Mouse (Mus musculus) kidney, postnatal 36 days (tissue): ENCODE data around the gene Rab27a.

Experiments used
- DNase-seq, 2 experiments: peaks; one replicate each; pipeline ENCODE4 v3.0.0; 2021 to 2022; ENCODE audit warnings: mixed read lengths in 2 of 2

Gene Rab27a

DNA sequence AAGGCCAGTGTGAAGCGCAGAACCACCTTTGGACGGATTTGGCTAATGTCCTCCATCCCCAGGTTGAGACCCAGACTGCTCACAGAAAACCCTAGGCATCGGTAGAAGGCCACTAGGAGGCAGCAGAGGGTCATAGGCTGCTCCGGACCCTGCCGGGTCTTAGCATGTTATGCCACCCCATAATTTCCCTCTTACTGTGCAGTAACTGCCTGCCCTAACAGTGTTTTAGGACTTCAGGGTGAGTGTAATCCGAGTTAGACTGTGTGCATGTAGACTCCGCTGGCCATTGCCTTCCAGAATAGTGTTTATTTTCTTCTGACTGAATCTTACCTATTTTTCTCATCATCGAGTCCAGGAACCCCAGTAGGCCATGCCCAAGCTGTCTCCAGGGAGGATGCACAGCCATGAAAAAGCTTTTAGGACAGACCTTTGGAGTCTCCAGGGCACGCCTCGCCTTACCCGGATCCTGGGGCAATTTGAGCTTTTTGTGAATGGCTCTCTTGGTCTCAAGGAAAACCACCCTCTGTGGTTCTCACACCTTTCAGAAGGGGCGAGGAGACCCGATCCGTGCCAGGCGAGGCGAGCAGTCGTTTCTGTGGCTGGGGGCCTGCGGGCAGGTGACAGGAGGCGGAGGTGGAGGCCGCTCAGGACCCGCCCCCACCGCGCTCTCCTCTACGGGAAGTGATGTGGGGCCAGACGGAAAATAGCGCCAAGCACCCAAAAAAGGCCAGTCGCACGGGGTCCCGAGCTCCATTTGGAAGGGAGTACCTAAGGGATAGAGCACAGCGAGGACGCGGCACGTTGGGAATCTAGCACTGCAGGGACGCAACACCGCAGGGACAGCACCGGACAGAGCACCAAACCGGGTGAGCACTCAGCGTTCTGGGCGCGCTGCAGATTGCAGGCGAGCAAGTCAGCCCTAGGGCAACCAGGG, at the start of gene Rab27a:
TSS of gene Rab27a (plus strand) at position 709 of the 934 bp plus-strand sequence.
- DNase-seq, result peak; percentile 91 to 96

GRCm38 (mm10) chr9:72996167-72996566, 48.5 kb upstream of the Rab27a start:
- no peak for DNase-seq

DNA sequence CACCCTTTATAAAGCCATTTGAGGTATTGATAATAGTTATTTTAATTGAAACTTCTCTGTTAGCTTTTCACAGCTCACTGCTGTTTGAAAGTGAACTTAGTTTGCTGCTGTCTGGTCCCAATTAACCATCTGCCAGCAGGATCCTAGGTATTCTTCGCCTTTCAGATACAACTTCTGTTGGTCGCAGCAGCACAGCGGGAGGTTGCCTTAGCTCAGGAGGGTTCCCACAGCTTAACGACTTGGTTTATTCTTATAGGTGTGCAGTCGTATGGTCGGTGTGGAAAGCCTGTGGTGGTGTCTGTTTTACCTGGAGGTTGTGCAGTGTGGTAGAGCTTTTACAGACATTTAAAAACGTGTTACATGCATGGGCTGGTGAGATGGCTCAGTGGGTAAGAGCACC, 47.8 kb upstream of the Rab27a start:
- no peak for DNase-seq

DNA sequence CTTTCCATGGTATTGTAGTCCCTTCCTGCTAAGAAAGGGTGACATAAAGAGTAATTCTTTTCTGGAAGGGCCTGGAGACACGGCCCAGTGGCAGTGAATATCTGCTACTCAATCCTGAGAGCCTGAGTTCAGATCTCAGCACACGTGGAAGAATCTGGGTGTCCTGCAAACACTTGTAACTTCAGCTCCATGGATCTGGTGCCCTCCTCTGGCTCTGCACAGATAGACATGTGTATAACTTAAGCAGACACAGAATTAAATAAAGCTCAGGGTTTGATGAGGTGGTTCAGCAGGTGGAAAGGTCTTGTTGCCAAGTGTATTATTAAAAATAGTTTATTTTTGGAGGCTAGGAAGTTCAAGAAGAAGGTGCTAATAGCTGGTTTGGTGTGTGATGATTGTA, 44.2 kb upstream of the Rab27a start:
- DNase-seq, result peak in 1 of 2 experiments; percentile 18

GRCm38 (mm10) chr9:73001314-73002011, 43.2 kb upstream of the Rab27a start:
- DNase-seq, result no peak

- DNase-seq, result peak in 1 of 2 experiments; percentile 27
Observed at GRCm38 (mm10) chr9:73002177-73002576, 42.5 kb upstream of the Rab27a start.

- DNase-seq, result no peak
Observed at GRCm38 (mm10) chr9:73004076-73004475, 40.6 kb upstream of the Rab27a start.

DNA sequence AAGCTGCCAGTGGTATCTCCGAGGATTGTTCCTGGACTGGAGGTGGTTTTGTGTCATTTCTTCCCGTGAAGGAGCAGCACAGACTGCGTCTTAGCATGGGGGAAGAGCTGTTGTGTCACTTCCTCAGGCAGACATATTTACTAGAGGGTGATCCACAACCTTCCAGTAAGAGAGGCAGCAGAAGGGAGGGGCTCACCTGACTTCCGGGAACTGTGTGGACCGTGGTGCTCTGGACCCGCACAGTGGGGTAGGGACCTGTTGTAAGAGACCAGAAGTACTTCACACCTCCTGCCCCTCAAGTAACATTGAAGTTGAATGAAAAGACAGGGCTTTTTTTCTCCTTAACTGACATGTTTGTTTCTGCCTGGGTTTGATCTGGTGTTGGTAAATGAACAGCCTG, 39.5 kb upstream of the Rab27a start:
- DNase-seq, result no peak

- DNase-seq, result peak in 1 of 2 experiments; percentile 20
Observed at GRCm38 (mm10) chr9:73006175-73006574, 38.5 kb upstream of the Rab27a start.

GRCm38 (mm10) chr9:73008384-73008783, 36.3 kb upstream of the Rab27a start:
- DNase-seq, result no peak

DNA sequence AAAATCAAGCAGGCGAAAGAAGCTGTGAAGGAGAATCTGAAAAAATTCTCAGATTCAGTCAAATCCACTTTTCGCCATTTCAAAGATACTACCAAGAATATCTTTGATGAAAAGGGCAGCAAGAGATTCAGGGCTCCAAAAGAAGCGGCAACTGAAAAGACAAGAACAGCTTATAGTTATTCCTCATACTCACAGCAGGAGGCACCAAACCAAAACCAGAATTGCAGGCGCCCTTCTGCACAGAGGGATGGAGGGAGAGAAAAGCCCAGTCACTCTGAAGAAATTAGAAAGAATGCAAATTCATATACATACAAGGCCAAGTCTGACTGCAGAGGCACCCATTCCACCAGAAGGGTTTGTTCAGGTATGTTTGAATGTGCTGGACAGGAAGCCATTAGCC, 32.0 kb upstream of the Rab27a start:
- DNase-seq, result no peak

DNA sequence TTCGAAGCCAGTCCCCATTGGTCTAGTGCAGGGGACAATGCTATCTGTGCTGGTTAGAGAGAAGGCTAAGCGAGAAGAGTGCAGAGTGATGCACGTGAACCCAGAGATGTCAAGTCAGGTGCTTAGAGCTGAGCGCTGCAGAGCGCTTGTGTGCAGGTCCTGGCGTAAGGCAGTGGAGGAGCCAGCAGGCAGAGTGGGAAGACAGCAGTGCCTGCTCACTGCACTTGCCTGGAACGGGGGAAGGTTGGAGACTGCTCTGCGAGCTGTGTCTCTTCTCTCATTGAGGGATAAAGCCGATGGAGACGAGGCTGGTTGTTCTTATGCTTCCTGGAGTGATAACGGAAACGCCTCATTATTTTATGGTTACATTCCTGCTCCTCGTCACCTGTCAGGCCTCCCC, 29.9 kb upstream of the Rab27a start:
- DNase-seq, result no peak

DNA sequence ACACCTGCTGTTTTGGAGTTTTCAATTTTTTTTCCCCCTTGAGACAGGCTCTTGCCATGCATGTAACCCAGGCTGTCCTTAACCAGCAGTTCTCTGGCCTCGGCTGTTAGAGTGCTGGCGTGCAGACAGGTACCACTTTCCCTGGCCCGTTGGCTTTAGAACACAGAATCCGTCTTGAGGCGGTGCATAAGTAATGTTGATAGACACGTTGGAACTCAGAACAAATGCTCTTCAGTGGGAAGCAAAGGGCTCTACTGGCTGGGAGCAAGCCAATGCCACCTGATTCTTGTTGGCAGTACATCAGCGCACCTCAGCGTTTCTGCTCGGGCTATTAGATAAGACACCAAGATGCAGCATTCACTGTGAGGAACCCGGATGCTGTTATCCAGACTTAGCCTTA, 24.8 kb upstream of the Rab27a start:
- no peak for DNase-seq

DNA sequence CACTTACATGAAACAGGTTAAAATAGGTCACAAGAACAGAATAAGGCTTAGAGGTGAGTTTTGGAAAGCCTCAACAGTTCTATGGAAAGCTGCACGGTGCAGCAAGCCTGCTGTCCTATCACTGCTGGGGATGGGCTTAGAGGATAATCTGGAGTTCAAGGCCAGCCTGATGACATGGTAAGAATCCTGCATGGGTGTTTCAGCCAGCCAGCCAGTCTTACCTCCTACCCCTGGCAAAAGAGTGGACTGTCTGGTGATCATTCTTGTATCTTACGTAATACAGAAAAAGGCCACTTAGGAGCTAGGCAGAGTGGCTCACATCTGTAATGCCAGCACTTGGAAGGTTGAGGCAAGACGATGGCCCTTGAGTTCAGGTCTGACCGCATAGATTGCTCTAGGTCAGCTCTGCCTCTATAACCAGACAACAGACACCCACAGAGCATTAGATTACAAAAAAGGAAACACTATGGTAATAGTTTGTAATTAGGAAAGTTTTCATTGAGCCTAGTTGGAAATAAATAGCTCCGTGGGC, 24.0 kb upstream of the Rab27a start:
- no peak for DNase-seq

- no peak for DNase-seq
Observed at GRCm38 (mm10) chr9:73025818-73026636, 18.6 kb upstream of the Rab27a start.

- DNase-seq, result no peak
Observed at GRCm38 (mm10) chr9:73030443-73030842, 14.2 kb upstream of the Rab27a start.

DNA sequence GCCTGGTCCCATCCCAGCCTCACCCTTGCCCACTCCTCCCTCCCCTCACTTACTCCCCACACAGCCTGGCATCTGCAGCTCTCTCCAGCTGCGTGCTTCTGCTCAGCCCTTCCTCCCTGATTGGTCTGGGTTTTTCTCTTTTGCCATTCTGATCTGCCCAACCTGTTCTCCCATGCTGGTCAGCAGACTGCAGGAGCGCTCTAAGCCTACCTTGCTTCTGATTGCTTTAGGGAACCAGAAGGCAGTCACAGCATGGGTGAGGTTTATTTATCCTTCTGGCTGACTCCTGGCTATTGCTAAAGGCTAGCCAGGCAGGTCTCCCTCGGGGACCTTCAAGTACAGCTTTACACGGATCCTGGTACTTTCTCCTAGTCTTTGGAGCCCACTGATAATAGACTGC, 13.2 kb upstream of the Rab27a start:
- DNase-seq, result no peak

GRCm38 (mm10) chr9:73033406-73033805, 11.2 kb upstream of the Rab27a start:
- no peak for DNase-seq

DNA sequence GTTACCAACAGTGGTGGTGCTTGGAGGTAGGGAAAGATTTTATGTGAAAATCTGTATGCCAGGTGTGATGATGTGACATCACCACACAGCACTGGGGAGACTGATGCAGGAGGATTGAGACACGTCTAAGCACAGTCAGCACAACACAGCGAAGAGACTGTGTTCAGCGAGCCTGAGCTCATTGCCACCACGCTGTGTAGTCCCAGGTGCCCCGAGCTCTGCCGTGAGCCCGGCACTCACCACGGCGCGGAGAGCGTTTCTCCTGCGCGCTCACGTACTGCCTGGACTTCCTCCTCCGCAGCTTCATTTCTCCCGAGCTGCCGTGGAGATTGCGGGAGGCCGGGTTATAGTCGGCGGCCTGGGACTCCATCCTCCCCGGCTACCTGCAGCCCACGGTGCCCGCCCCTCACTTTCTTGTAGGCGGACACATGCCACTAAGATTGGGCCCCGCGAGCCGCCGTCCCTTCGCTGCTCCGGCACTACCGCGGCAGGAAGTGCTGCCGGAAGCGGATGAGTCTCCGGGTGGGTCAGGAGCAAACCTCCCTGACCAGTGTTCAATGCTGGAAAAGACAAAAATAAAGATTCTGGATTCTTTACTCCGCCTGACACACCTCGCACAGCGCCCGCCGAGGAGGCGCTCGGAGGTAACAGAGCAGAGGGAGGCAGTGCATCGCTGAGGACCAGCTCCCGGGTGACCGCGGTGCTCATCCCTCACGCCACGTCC, 5.3 kb upstream of the Rab27a start:
- peak; percentile 96 to 98 for DNase-seq

GRCm38 (mm10) chr9:73040080-73040479, 4.6 kb upstream of the Rab27a start, which contains the start of gene Pigb:
Pigb (minus strand) TSS chr9:73040378.
- no peak for DNase-seq

GRCm38 (mm10) chr9:73045204-73045603, 550 bp downstream of the Rab27a start:
- peak in 1 of 2 experiments; percentile 6 for DNase-seq

DNA sequence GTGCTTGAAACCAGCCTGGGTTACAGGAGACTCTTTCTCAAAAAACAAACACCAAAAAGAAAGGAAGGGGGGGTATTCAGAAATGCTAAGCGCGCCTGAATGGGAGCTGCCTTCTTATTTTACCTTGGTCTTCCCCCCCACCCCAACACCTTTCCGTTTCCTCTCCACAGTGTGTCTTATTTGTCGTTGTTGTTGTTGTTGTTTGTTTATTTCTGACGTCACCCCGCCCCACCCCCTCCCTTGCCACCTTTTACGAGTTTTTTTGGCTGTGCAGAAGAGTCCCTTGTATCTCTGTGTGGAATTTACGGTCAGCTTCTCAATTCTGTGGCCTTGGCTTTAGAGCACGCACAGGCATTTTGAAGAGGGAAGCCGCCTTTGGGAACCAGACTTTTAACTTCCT, 1.1 kb downstream of the Rab27a start:
- DNase-seq, result no peak
